Mouse (Mus musculus) brain, embryonic 18.5 days (tissue): ENCODE data around the gene Naip6.
"Not testable (repeated sequence)": the region's sequence is repeated elsewhere in the genome, so short reads cannot be mapped to it uniquely, and the experiment has no call there.

Source experiments
- DNase-seq: peaks from one replicate; pipeline ENCODE4 v3.0.0-alpha.2; 2012; ENCODE audit warnings: low read depth, low spot score

Naip6 gene

DNA sequence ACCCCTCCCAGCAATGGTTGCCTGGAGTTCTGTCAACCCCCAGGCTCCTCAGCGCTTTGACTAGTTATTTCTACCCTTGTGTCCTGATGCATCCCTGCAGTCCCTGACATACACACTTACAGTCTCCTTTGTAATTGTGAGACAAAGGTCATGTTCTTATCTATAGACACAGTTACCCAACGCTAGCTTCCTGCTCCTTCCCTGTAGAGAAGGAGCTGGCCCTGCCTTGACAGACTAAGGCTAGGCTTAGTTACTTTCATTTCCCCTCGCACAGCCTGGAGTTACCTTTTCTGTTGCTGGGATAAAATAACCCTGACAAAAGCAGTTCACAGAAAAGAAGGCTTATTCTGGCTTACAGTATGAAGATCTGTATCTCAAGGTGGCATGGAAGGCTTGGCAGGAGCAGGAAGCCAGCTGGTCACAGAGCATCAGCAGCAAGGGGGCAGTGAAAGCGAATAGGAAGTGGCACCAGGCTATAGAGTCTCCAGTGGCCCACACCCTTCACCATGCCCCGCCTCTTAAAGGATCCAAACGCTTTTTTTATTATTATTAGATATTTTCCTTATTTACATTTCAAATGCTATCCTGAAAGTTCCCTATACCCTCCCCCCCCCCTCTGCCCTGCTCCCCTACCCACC lies at the start of gene Naip6:
Gene Naip6, minus strand, starts transcription at position 419 of the 638 bp plus-strand sequence.
- DNase-seq, result not testable (repeated sequence)

GRCm38 (mm10) chr13:100352315-100352714 lies 34.8 kb upstream of the Naip6 start:
- DNase-seq, result not testable (repeated sequence)

DNA sequence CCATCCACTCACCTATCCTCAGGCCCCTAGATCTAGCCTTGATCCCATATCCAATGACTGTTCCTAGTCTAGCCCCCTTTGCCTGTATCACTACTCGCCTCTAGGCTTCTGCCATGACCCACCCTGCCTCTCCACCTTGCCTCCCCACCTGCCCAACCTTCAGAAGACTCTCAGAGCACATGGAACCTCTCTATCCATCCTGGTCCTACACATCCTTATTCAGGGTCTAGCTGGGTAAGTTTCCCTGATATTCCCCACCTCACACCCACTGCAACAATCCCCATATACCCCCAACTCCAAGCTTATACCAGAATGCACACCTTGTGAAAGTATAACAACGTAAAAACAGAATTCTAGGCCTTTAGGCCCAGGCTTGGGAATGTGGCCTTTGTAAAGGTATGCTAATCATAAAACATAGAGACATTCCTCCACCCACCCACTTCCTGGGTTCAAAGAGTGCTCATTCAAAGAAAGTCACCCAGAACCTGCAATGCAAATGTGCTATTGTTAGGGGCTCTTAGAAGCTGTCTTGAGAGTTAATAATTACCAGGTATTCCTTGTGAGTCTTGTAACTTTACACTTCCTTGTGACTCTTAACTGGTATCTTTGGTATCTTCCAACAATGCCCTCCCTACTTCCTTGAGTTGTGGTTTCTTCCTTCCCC lies 32.2 kb upstream of the Naip6 start:
- not testable (repeated sequence) for DNase-seq

DNA sequence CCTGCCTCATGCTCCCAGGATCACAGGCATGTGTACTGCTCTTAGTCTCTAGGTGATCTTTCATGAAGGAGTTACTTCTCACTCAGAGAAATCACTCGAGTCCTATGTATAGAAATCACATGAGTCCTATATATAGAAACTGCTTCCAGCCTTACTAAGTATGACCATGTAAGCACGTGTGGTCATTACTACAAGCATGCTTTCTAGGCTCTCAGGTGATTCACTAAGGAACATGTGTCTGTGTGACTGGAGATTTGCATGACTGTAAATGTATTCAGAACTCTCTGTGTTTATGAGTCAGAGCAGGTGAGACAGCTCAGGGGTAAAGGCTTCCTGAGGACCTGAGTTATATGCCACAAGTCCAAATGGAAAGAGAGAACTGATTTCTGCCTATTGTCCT lies 24.3 kb upstream of the Naip6 start:
- no peak for DNase-seq

- not testable (repeated sequence) for DNase-seq
Measured at GRCm38 (mm10) chr13:100331728-100332127, 14.3 kb upstream of the Naip6 start.

GRCm38 (mm10) chr13:100328899-100329298 lies 11.4 kb upstream of the Naip6 start:
- not testable (repeated sequence) for DNase-seq

- DNase-seq, result not testable (repeated sequence)
Measured at GRCm38 (mm10) chr13:100328029-100328428, 10.6 kb upstream of the Naip6 start.

GRCm38 (mm10) chr13:100322266-100322837 lies 4.9 kb upstream of the Naip6 start:
- not testable (repeated sequence) for DNase-seq

DNA sequence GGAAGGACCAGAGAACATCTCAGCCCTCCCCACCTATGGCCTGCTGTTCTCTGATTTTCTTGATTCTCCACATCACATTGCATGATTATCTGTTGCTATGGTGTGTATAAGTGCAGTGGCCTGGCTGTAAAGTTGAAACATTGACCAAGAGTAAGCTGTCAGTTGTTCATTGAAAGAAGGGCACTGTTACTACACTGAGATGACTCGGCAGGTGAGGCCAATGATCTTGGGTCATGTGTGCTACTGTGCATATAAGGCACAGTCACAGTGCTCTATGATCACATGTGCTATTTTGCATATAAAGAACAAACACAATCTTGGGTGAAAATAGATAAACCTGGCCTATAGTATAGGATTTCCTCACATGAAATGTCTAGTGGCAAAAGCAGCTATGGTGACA lies 32.9 kb downstream of the Naip6 start:
- DNase-seq, result no peak

DNA sequence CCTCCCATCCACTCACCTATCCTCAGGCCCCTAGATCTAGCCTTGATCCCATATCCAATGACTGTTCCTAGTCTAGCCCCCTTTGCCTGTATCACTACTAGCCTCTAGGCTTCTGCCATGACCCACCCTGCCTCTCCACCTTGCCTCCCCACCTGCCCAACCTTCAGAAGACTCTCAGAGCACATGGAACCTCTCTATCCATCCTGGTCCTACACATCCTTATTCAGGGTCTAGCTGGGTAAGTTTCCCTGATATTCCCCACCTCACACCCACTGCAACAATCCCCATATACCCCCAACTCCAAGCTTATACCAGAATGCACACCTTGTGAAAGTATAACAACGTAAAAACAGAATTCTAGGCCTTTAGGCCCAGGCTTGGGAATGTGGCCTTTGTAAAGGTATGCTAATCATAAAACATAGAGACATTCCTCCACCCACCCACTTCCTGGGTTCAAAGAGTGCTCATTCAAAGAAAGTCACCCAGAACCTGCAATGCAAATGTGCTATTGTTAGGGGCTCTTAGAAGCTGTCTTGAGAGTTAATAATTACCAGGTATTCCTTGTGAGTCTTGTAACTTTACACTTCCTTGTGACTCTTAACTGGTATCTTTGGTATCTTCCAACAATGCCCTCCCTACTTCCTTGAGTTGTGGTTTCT lies 45.9 kb downstream of the Naip6 start:
- DNase-seq, result not testable (repeated sequence)

DNA sequence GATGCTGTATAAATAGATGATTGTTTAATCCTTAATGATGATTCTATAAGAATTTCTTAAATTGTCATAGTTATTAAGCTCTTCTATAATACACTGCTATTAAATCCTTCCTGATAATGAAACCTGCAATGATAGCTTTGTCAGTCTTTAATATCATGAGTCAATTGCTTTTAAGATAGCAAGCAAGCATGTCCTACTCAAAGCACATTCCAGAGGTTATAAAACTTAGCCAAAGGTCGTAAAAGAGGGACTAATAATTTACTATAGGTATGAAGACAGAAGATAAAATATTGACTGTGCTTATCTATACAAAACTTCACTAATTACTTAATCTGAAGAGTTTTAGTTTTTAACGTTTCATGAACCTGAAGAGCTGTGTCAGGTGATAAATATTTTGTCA lies 60.5 kb downstream of the Naip6 start:
- DNase-seq, result not testable (repeated sequence)

DNA sequence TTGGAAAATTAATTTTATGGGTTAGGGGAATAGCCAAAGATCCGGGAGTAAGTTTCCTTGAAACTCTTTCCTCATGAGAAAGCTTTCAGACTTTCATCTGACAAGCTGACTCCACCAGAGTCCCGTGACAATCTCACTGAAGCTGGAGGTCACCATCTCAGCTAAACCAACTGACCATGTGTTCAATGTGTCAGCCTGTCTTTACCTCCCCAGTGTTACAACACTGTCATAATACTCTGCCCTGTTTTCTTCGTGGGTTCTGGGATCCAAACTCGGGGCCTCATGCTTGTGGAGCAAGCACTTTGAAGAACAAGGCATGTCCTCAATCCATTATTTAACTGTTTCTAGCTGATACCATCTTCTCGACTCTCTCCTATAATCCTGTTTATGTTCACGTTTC lies 61.5 kb downstream of the Naip6 start:
- not testable (repeated sequence) for DNase-seq

GRCm38 (mm10) chr13:100251897-100252296 lies 65.6 kb downstream of the Naip6 start:
- DNase-seq, result not testable (repeated sequence)

DNA sequence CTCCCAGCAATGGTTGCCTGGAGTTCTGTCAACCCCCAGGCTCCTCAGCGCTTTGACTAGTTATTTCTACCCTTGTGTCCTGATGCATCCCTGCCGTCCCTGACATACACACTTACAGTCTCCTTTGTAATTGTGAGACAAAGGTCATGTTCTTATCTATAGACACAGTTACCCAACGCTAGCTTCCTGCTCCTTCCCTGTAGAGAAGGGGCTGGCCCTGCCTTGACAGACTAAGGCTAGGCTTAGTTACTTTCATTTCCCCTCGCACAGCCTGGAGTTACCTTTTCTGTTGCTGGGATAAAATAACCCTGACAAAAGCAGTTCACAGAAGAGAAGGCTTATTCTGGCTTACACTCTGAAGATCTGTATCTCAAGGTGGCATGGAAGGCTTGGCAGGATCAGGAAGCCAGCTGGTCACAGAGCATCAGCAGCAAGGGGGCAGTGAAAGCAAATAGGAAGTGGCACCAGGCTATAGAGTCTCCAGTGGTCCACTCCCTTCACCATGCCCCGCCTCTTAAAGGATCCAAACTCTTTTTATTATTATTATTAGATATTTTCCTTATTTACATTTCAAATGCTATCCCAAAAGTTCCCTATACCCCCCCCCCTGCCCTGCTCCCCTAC lies 70.5 kb downstream of the Naip6 start:
- DNase-seq, result not testable (repeated sequence)

- DNase-seq, result not testable (repeated sequence)
Measured at GRCm38 (mm10) chr13:100246223-100246622, 71.3 kb downstream of the Naip6 start, which contains the start of gene Naip5. Gene Naip5 (minus strand): TSS chr13:100246323.

DNA sequence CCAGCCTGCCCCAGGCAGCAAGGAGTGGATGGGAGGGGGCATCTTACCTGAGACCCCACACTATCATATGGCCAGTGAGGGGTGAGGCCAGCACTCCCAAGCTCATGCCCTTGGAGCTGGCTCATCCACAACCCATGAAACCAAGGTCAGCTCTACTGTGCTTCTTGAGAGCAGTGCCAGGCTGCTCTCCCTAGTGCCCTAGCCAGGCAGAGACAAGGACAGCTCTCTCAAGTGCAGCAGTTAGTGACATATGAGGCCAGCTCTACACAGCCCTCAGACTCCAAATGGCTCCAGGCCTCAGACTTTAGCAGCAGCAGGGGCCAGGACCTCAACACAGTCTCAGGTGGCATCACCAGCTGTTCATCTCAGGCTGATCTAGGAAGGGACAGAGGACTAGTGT lies 73.8 kb downstream of the Naip6 start:
- no peak for DNase-seq
